Mouse (Mus musculus) Patski (cell line): Measurements from ENCODE around the gene Cbx2. TPM values are rescaled to one million over a fixed set of nuclear protein-coding genes. Genes with fewer than 3 reads are reported as not detected.

ENCODE experiments used
- ATAC-seq: fragments of 100-300 bp; one replicate; pipeline ENCODE4 v1.8.0; 2021
- CTCF ChIA-PET: fragments of 350-600 bp; sonication (Branson Sonifier 250); formaldehyde crosslinking; loops from one replicate; lab custom pipeline; 2022; ENCODE audit warnings: inconsistent platforms; lab: Charles Lee
- POLR2A ChIA-PET: fragments of 350-600 bp; sonication (Branson Sonifier 250); formaldehyde crosslinking; loops from one replicate; lab custom pipeline; 2022; ENCODE audit warnings: antibody characterized with exemption, inconsistent platforms; lab: Charles Lee
- DNase-seq: peaks from one replicate; pipeline ENCODE4 v3.0.0-alpha.2; 2011; ENCODE audit warnings: low read depth, low spot score
- H3K27me3 ChIP-seq: fragments of 371-371 bp; one replicate; pipeline ENCODE4 v1.5.1; 2021
- CTCF ChIP-seq: fragments of 100-300 bp; IDR thresholded peaks from one replicate; pipeline ENCODE4 v1.5.1; 2021
- in situ Hi-C: fragments of 300-500 bp; cut with MboI; formaldehyde crosslinking; loops from 3 replicates; pipeline ENCODE4 v1.11.1; 2018; ENCODE audit warnings: low pct_unique_long_range_greater_than_20kb, mixed read lengths
- polyA plus RNA-seq: library from polyadenylated mRNA; unstranded; gene quantifications from one replicate; pipeline ENCODE4 v1.2.3, GENCODE M21; 2021

Cbx2 gene
- polyA plus RNA-seq, 1 experiment from 2014 or later = 9.3 TPM

- CTCF ChIA-PET = interaction anchor here (0.7 to 5.8 kb wide), 8 partner anchors 9 to 154 kb away, joined by 3 to 44 read pairs (median 3); partner anchors contain the start of gene Cbx8
- in situ Hi-C loops = loop anchor here (5.0 kb wide), 1 partner anchor 142 kb away; no protein-coding TSS in a partner anchor
- H3K27me3 ChIP-seq = peaks cover 38% of the 10 kb centered on the region
- TF ChIP-seq CTCF = no peak
- ATAC-seq = no peak
- POLR2A ChIA-PET = no interaction called here
- no peak for DNase-seq
Measured at GRCm38 (mm10) chr11:119050361-119050760, 27.6 kb downstream of the Cbx2 start.

GRCm38 (mm10) chr11:119051426-119051825, 28.7 kb downstream of the Cbx2 start:
- no peak for ATAC-seq
- in situ Hi-C loops = loop anchor here (5.0 kb wide), 1 partner anchor 141 kb away; no protein-coding TSS in a partner anchor
- peaks cover 34% of the 10 kb centered on the region for H3K27me3 ChIP-seq
- TF ChIP-seq CTCF = no peak
- POLR2A ChIA-PET = interaction anchor here (1.1 kb wide), 1 partner anchor 53 kb away, joined by 3 read pairs; no protein-coding TSS in a partner anchor
- DNase-seq = no peak
- CTCF ChIA-PET = interaction anchor here (0.8 to 5.8 kb wide), 17 partner anchors 8 to 235 kb away, joined by 3 to 44 read pairs (median 4); partner anchors contain the start of genes Cbx4 and Cbx8

GRCm38 (mm10) chr11:119051927-119052660, 29.3 kb downstream of the Cbx2 start:
- no peak for DNase-seq

GRCm38 (mm10) chr11:119052661-119053256, 30.0 kb downstream of the Cbx2 start:
- CTCF ChIA-PET = interaction anchor here (1.2 to 5.8 kb wide), 8 partner anchors 9 to 146 kb away, joined by 3 to 44 read pairs (median 6); partner anchors contain the start of genes Cbx4 and Cbx8
- no peak for TF ChIP-seq CTCF
- H3K27me3 ChIP-seq = peaks cover 25% of the 10 kb centered on the region
- in situ Hi-C loops = loop anchor here (5.0 kb wide), 1 partner anchor 140 kb away; no protein-coding TSS in a partner anchor
- POLR2A ChIA-PET = interaction anchor here (0.9 to 1.3 kb wide), 4 partner anchors 8 to 130 kb away, joined by 3 to 4 read pairs (median 4); no protein-coding TSS in a partner anchor
- no peak for ATAC-seq
- DNase-seq = no peak

More at GRCm38 (mm10) chr11:119051927-119052660, 29.3 kb downstream of the Cbx2 start:
- ATAC-seq = no peak
- POLR2A ChIA-PET = interaction anchor here (0.9 to 1.3 kb wide), 4 partner anchors 9 to 130 kb away, joined by 3 to 4 read pairs (median 4); no protein-coding TSS in a partner anchor
- H3K27me3 ChIP-seq = peaks cover 28% of the 10 kb centered on the region
- in situ Hi-C loops = loop anchor here (5.0 kb wide), 1 partner anchor 140 kb away; no protein-coding TSS in a partner anchor
- CTCF ChIA-PET = interaction anchor here (0.9 to 5.8 kb wide), 16 partner anchors 8 to 234 kb away, joined by 3 to 44 read pairs (median 4); partner anchors contain the start of genes Cbx4 and Cbx8
- no peak for TF ChIP-seq CTCF

GRCm38 (mm10) chr11:119053257-119053670, 30.5 kb downstream of the Cbx2 start:
- ChIA-PET CTCF (interaction anchor here (5.8 kb wide), 1 partner anchor 136 kb away, joined by 44 read pairs; no protein-coding TSS in a partner anchor), POLR2A (interaction anchor here (1.3 kb wide), 1 partner anchor 129 kb away, joined by 3 read pairs; no protein-coding TSS in a partner anchor)
- no peak for TF ChIP-seq CTCF
- in situ Hi-C loops = loop anchor here (5.0 kb wide), 1 partner anchor 139 kb away; no protein-coding TSS in a partner anchor
- ATAC-seq (peak; percentile 37), DNase-seq (no peak)
- peaks cover 25% of the 10 kb centered on the region for H3K27me3 ChIP-seq

- no peak for ATAC-seq
- no peak for TF ChIP-seq CTCF
- CTCF ChIA-PET = interaction anchor here (0.8 to 5.8 kb wide), 2 partner anchors 11 to 135 kb away, joined by 4 to 44 read pairs; no protein-coding TSS in a partner anchor
- in situ Hi-C loops = loop anchor here (5.0 kb wide), 1 partner anchor 138 kb away; no protein-coding TSS in a partner anchor
- POLR2A ChIA-PET = interaction anchor here (0.5 to 1.0 kb wide), 2 partner anchors 11 to 32 kb away, joined by 3 to 5 read pairs; no protein-coding TSS in a partner anchor
- DNase-seq = no peak
- H3K27me3 ChIP-seq = peaks cover 29% of the 10 kb centered on the region
Measured at GRCm38 (mm10) chr11:119053738-119054350, 31.1 kb downstream of the Cbx2 start.

GRCm38 (mm10) chr11:119054351-119055345, 31.9 kb downstream of the Cbx2 start:
- CTCF ChIA-PET = interaction anchor here (0.8 to 5.8 kb wide), 2 partner anchors 10 to 135 kb away, joined by 4 to 44 read pairs; no protein-coding TSS in a partner anchor
- peaks cover 30% of the 10 kb centered on the region for H3K27me3 ChIP-seq
- no peak for ATAC-seq
- no peak for TF ChIP-seq CTCF
- no peak for DNase-seq
- in situ Hi-C loops = loop anchor here (5.0 kb wide), 1 partner anchor 138 kb away; no protein-coding TSS in a partner anchor
- POLR2A ChIA-PET = interaction anchor here (0.5 to 1.0 kb wide), 4 partner anchors 12 to 31 kb away, joined by 3 to 5 read pairs (median 3); no protein-coding TSS in a partner anchor

- POLR2A ChIA-PET = interaction anchor here (0.6 kb wide), 2 partner anchors 11 to 79 kb away, joined by 3 to 5 read pairs; no protein-coding TSS in a partner anchor
- peaks cover 33% of the 10 kb centered on the region for H3K27me3 ChIP-seq
- TF ChIP-seq CTCF = no peak
- no peak for DNase-seq
- in situ Hi-C loops = no loop called here
- CTCF ChIA-PET = interaction anchor here (5.8 kb wide), 1 partner anchor 134 kb away, joined by 44 read pairs; no protein-coding TSS in a partner anchor
- no peak for ATAC-seq
Measured at GRCm38 (mm10) chr11:119055571-119056131, 32.9 kb downstream of the Cbx2 start.
